Mouse (Mus musculus) intestine, embryonic 16.5 days (tissue): ENCODE results near the gene Skp1a. TPM values are rescaled to one million over a fixed set of nuclear protein-coding genes. Genes with fewer than 3 reads are reported as not detected.

Experiments used
- ATAC-seq: fragments of 200-750 bp; cut with Nextera tagmentation; 2 replicates; pipeline ENCODE4 v1.8.0; 2017; ENCODE audit warnings: moderate TSS enrichment, moderate library complexity
- H3K27ac ChIP-seq: fragments of 300-500 bp; sonication (generic); 2 replicates; pipeline ENCODE4 v1.5.1; 2014; ENCODE audit warnings: mild to moderate bottlenecking, low read length
- H3K27me3 ChIP-seq: fragments of 300-500 bp; sonication (generic); replicated peaks from 2 replicates; pipeline ENCODE4 v1.6.1; 2014; ENCODE audit warnings: low read length, control low read depth, mixed read lengths; ENCODE audit not compliant: control insufficient read depth, insufficient read depth
- H3K36me3 ChIP-seq: fragments of 300-500 bp; sonication (generic); 2 replicates; pipeline ENCODE4 v1.6.1; 2014; ENCODE audit warnings: low read length, control low read depth; ENCODE audit not compliant: control insufficient read depth, insufficient read depth
- H3K4me1 ChIP-seq: fragments of 300-500 bp; sonication (generic); 2 replicates; pipeline ENCODE4 v1.6.1; 2014; ENCODE audit warnings: low read length, control low read depth, mixed read lengths; ENCODE audit not compliant: control insufficient read depth, insufficient read depth
- H3K4me2 ChIP-seq: fragments of 300-500 bp; sonication (generic); 2 replicates; pipeline ENCODE4 v1.6.1; 2014; ENCODE audit warnings: low read depth, low read length, control low read depth
- H3K4me3 ChIP-seq: fragments of 300-500 bp; sonication (generic); 2 replicates; pipeline ENCODE4 v1.5.1; 2014; ENCODE audit warnings: mild to moderate bottlenecking, low read length
- H3K9ac ChIP-seq: fragments of 300-500 bp; sonication (generic); 2 replicates; pipeline ENCODE4 v1.6.1; 2014; ENCODE audit warnings: low read depth, low read length
- H3K9me3 ChIP-seq: fragments of 300-500 bp; sonication (generic); 2 replicates; pipeline ENCODE4 v1.6.1; 2016; ENCODE audit warnings: low read length, control low read depth; ENCODE audit not compliant: control insufficient read depth
- WGBS: fragments of 180-500 bp; shearing (Covaris S2); extraction: QIAGEN DNeasy Blood & Tissue Kit; methylation state at CpG from one replicate; pipeline ENCODE4 v1.1.7; 2014; 5-methylcytosine and 5-hydroxymethylcytosine counted together
- polyA plus RNA-seq: library from polyadenylated mRNA; unstranded; fragments of >200 nt; fragmentation: Nextera tagmentation; extraction: Ambion mirVana; gene quantifications from 2 replicates; pipeline ENCODE4 v1.2.1, GENCODE M21; 2015

Skp1a gene
- polyA plus RNA-seq, 1 experiment from 2014 or later = 723 TPM

GRCm38 (mm10) chr11:52227466-52228226 is 4.1 kb upstream of the Skp1a start:
- Histone ChIP-seq H3K4me1 (0 out of 2 replicates have a peak, but pooled peaks cover 11% of the 10 kb centered on the region), H3K36me3 (no peaks in the 10 kb centered on the region), H3K27me3 (no peaks in the 10 kb centered on the region), H3K4me2 (no peak overlapping the region), H3K27ac (0 out of 2 replicates have a peak overlapping the region, but pooled peaks have one; percentile 21), H3K9me3 (no peaks in the 10 kb centered on the region), H3K4me3 (no peak overlapping the region), H3K9ac (no peak overlapping the region)
- WGBS = 76% methylated on average over 13 of the region's 13 CpGs
- no peak for ATAC-seq

DNA sequence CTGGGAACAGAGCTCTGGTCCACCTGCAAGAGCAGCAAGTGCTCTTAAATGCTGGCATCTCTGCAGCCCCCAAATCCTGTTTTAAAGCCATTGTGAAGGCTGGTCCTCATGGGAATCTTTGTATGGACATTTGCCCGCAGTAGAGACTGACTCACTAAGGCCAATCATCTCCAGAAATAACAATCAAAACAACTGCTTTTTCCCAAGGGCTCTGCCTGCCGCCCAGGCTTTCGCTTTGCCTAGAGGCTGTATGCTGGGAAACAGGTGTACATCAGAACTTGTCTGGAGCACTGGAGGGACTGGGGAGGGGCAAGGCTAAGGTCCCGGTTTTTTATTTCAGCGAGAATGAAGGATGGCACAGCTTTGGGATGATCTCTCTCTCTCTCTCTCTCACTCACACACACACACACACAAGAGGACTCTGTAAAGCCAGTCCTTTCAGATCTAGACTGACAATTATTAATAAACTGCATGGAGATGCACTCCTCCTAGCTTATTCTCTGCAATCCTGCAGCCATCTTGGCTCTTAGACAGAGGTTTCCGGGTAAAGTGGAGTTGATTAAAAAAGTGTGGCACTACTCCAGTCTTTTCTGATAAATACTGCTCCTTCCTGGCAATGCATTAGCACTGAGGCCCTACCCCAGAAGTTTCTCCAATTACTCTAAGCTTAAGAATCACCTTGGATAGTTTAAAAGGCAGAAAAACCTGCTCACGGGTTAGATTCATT is 2.9 kb upstream of the Skp1a start:
- no peak overlapping the region for H3K27ac ChIP-seq
- no peak for ATAC-seq
- 79% methylated on average over 7 of the region's 7 CpGs for WGBS
- H3K4me1 ChIP-seq = peaks cover 15% of the 10 kb centered on the region; the same call in 1 of the 2 replicates
- no peak overlapping the region for H3K4me3 ChIP-seq
- H3K4me2 ChIP-seq = no peak overlapping the region
- H3K27me3 ChIP-seq = no peaks in the 10 kb centered on the region
- H3K9ac ChIP-seq = no peak overlapping the region
- no peaks in the 10 kb centered on the region for H3K9me3 ChIP-seq
- H3K36me3 ChIP-seq = no peaks in the 10 kb centered on the region

DNA sequence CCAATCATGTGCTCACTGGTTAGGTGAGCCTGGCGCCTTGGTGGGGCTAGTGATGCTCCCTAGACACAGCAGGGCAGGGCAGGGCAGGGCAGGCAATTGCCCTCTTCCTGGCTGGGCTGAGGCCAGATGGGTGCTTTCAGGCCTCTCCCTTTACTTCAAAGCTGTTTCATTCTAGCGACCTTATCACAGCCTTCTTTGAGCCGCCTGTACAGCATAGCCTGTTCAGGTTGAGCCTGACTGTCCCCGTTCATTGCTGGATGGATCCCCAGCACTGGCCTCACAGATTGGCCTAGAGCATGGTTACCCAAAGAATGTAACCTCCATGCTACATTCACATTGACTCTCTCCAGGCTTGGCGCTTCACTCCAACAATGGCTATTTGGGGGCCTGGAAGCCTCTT is 1.1 kb upstream of the Skp1a start:
- peak overlapping the region; percentile 100 for H3K9ac ChIP-seq
- peak; percentile 77 for ATAC-seq
- no peaks in the 10 kb centered on the region for H3K9me3 ChIP-seq
- H3K4me2 ChIP-seq = peak overlapping the region; percentile 53
- H3K4me3 ChIP-seq = peak overlapping the region; percentile 99; the same call in 1 of the 2 replicates
- peak overlapping the region; percentile 99 for H3K27ac ChIP-seq
- no peaks in the 10 kb centered on the region for H3K27me3 ChIP-seq
- H3K36me3 ChIP-seq = no peaks in the 10 kb centered on the region
- H3K4me1 ChIP-seq = peaks cover 20% of the 10 kb centered on the region; the same call in 1 of the 2 replicates
- WGBS = 51% methylated on average over 5 of the region's 5 CpGs

GRCm38 (mm10) chr11:52233043-52233653 is 1.4 kb downstream of the Skp1a start:
- 20% methylated on average over 3 of the region's 3 CpGs for WGBS
- peak overlapping the region; percentile 32; the same call in 1 of the 2 replicates for H3K9ac ChIP-seq
- peak overlapping the region; percentile 99 for H3K4me3 ChIP-seq
- H3K4me1 ChIP-seq = peaks cover 20% of the 10 kb centered on the region; the same call in 1 of the 2 replicates
- H3K4me2 ChIP-seq = peak overlapping the region; percentile 71
- H3K27ac ChIP-seq = no peak overlapping the region
- H3K27me3 ChIP-seq = no peaks in the 10 kb centered on the region
- no peaks in the 10 kb centered on the region for H3K9me3 ChIP-seq
- no peak for ATAC-seq
- H3K36me3 ChIP-seq = no peaks in the 10 kb centered on the region

GRCm38 (mm10) chr11:52233906-52234305 is 2.1 kb downstream of the Skp1a start:
- no peak for ATAC-seq
- Histone ChIP-seq H3K4me2 (peak overlapping the region; percentile 71), H3K4me1 (peaks cover 20% of the 10 kb centered on the region; the same call in 1 of the 2 replicates), H3K9ac (no peak overlapping the region), H3K4me3 (no peak overlapping the region), H3K9me3 (no peaks in the 10 kb centered on the region), H3K36me3 (0 out of 2 replicates have a peak, but pooled peaks cover 3% of the 10 kb centered on the region), H3K27ac (no peak overlapping the region), H3K27me3 (no peaks in the 10 kb centered on the region)
- 76% methylated on average over 1 of the region's 1 CpGs for WGBS

DNA sequence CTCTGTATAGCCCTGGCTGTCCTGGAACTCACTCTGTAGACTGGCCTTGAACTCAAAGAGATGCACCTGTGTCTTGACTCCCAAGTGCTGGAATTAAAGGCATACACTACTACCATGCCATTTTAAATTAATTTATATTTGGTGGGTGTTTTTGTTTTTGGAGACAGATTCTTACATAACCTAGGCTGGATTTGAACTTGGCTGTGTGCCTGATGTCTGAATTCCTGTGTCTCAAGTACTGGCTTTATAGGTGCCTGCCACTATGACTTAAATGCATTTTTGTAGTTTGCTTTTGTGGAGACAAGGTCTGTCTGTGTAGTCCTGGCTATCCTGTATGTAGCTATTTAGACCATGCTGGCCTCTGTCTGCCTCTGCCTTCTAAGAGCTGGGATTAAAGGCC is 2.7 kb downstream of the Skp1a start:
- H3K4me2 ChIP-seq = no peak overlapping the region
- H3K27me3 ChIP-seq = no peaks in the 10 kb centered on the region
- no peak for ATAC-seq
- H3K9me3 ChIP-seq = no peaks in the 10 kb centered on the region
- no peak overlapping the region for H3K4me3 ChIP-seq
- 0 out of 2 replicates have a peak, but pooled peaks cover 3% of the 10 kb centered on the region for H3K36me3 ChIP-seq
- no peak overlapping the region for H3K27ac ChIP-seq
- no peak overlapping the region for H3K9ac ChIP-seq
- H3K4me1 ChIP-seq = peaks cover 20% of the 10 kb centered on the region; the same call in 1 of the 2 replicates

DNA sequence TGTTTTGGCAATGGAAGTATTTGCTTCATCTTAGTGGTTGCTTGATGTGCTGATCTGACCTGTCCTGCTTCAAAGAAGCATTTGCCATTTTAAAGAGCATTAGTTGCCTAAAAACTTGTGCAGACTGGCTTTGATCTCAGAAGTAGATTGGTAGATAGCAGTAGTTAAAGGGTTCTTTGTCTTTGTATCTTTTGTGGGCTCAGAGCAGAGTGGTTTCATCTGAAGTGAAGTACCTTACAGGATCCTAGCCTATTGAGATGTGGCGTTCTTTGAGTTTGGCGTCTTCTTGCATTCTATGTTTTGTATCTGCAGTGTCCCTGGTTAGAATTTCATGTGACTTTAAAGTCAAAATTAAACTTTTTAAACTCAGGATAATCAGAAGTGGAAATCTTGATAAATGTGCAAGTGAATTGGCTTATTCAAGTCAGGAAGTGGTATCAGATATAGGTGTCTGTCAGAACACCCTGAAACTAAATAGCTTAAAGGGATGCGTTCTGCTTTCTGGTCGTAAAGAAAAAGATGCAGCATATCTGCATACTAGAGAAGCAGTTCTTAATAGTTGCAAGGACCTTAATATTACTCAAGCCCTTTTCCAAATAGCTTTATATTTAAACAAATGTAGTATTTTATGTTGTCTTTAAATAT is 9.2 kb downstream of the Skp1a start:
- H3K27me3 ChIP-seq = no peaks in the 10 kb centered on the region
- no peak overlapping the region for H3K4me2 ChIP-seq
- H3K4me3 ChIP-seq = no peak overlapping the region
- no peaks in the 10 kb centered on the region for H3K4me1 ChIP-seq
- no peak for ATAC-seq
- 84% methylated on average over 4 of the region's 4 CpGs for WGBS
- no peak overlapping the region for H3K9ac ChIP-seq
- H3K27ac ChIP-seq = no peak overlapping the region
- H3K9me3 ChIP-seq = no peaks in the 10 kb centered on the region
- H3K36me3 ChIP-seq = peaks cover 7% of the 10 kb centered on the region

- H3K9ac ChIP-seq = no peak overlapping the region
- no peak overlapping the region for H3K4me2 ChIP-seq
- ATAC-seq = no peak
- H3K36me3 ChIP-seq = peaks cover 3% of the 10 kb centered on the region; the same call in 1 of the 2 replicates
- no peak overlapping the region for H3K27ac ChIP-seq
- no peaks in the 10 kb centered on the region for H3K27me3 ChIP-seq
- no peaks in the 10 kb centered on the region for H3K9me3 ChIP-seq
- H3K4me3 ChIP-seq = no peak overlapping the region
- H3K4me1 ChIP-seq = peaks cover 9% of the 10 kb centered on the region; the same call in 1 of the 2 replicates
- 91% methylated on average over 2 of the region's 2 CpGs for WGBS
Measured at GRCm38 (mm10) chr11:52249452-52249851, 17.7 kb downstream of the Skp1a start.

- Histone ChIP-seq H3K27ac (no peak overlapping the region), H3K4me1 (peaks cover 9% of the 10 kb centered on the region; the same call in 1 of the 2 replicates), H3K9me3 (no peaks in the 10 kb centered on the region), H3K27me3 (no peaks in the 10 kb centered on the region), H3K4me3 (no peak overlapping the region), H3K9ac (no peak overlapping the region), H3K36me3 (peaks cover 3% of the 10 kb centered on the region; the same call in 1 of the 2 replicates), H3K4me2 (no peak overlapping the region)
- WGBS = 73% methylated on average over 5 of the region's 5 CpGs
- ATAC-seq = no peak
Measured at GRCm38 (mm10) chr11:52251770-52252169, 20.0 kb downstream of the Skp1a start.
